Mouse (Mus musculus) hindbrain, embryonic 10.5 days (tissue): ENCODE results near the gene Man1a. TPM values are rescaled to one million over a fixed set of nuclear protein-coding genes. Genes with fewer than 3 reads are reported as not detected.

Source experiments
- DNase-seq: peaks from one replicate; pipeline ENCODE4 v3.0.0-alpha.2; 2017; ENCODE audit warnings: low spot score
- H3K27ac ChIP-seq: fragments of 300-500 bp; sonication (generic); 2 replicates; pipeline ENCODE4 v1.5.1; 2016; ENCODE audit warnings: mild to moderate bottlenecking, moderate library complexity
- H3K27me3 ChIP-seq: fragments of 300-500 bp; sonication (generic); 2 replicates; pipeline ENCODE4 v1.6.1; 2016; ENCODE audit warnings: mild to moderate bottlenecking; ENCODE audit not compliant: poor library complexity, insufficient read depth, severe bottlenecking
- H3K36me3 ChIP-seq: fragments of 300-500 bp; sonication (generic); 2 replicates; pipeline ENCODE4 v1.6.1; 2016; ENCODE audit warnings: mild to moderate bottlenecking, moderate library complexity
- H3K4me1 ChIP-seq: fragments of 300-500 bp; sonication (generic); replicated peaks from 2 replicates; pipeline ENCODE4 v1.6.1; 2016; ENCODE audit warnings: mild to moderate bottlenecking
- H3K4me3 ChIP-seq: fragments of 300-500 bp; sonication (generic); 2 replicates; pipeline ENCODE4 v1.5.1; 2016; ENCODE audit warnings: mild to moderate bottlenecking, moderate library complexity
- H3K9me3 ChIP-seq: fragments of 300-500 bp; sonication (generic); 2 replicates; pipeline ENCODE4 v1.6.1; 2016; ENCODE audit warnings: mild to moderate bottlenecking, moderate library complexity
- WGBS: fragments of 180-500 bp; shearing (Covaris S2); methylation state at CpG from one replicate; pipeline ENCODE4 v1.1.7; 2016; 5-methylcytosine and 5-hydroxymethylcytosine counted together
- polyA plus RNA-seq: library from polyadenylated mRNA; unstranded; fragments of >200 nt; fragmentation: Nextera tagmentation; extraction: Ambion mirVana; gene quantifications from 2 replicates; pipeline ENCODE4 v1.2.1, GENCODE M21; 2016

The Man1a gene
- polyA plus RNA-seq, 1 experiment from 2014 or later = 2.1 TPM

GRCm38 (mm10) chr10:54058657-54059056, 17.8 kb downstream of the Man1a start:
- DNase-seq = no peak
- H3K27me3 ChIP-seq = no peaks in the 10 kb centered on the region
- WGBS = 62% methylated on average over 3 of the region's 3 CpGs
- H3K4me3 ChIP-seq = no peak overlapping the region
- no peaks in the 10 kb centered on the region for H3K36me3 ChIP-seq
- no peak overlapping the region for H3K27ac ChIP-seq
- H3K9me3 ChIP-seq = no peaks in the 10 kb centered on the region
- peaks cover 13% of the 10 kb centered on the region for H3K4me1 ChIP-seq

- H3K4me3 ChIP-seq = no peak overlapping the region
- no peak for DNase-seq
- 86% methylated on average over 4 of the region's 4 CpGs for WGBS
Observed at GRCm38 (mm10) chr10:54054188-54054587, 22.2 kb downstream of the Man1a start.

GRCm38 (mm10) chr10:54047885-54048284, 28.5 kb downstream of the Man1a start:
- no peaks in the 10 kb centered on the region for H3K27me3 ChIP-seq
- H3K27ac ChIP-seq = no peak overlapping the region
- no peak overlapping the region for H3K4me3 ChIP-seq
- H3K9me3 ChIP-seq = no peaks in the 10 kb centered on the region
- no peaks in the 10 kb centered on the region for H3K4me1 ChIP-seq
- no peak for DNase-seq
- 89% methylated on average over 4 of the region's 4 CpGs for WGBS
- no peaks in the 10 kb centered on the region for H3K36me3 ChIP-seq

More at GRCm38 (mm10) chr10:54054188-54054587, 22.2 kb downstream of the Man1a start:
- Histone ChIP-seq H3K27me3 (no peaks in the 10 kb centered on the region), H3K9me3 (no peaks in the 10 kb centered on the region), H3K4me1 (peaks cover 5% of the 10 kb centered on the region), H3K27ac (no peak overlapping the region), H3K36me3 (no peaks in the 10 kb centered on the region)

- Histone ChIP-seq H3K9me3 (no peaks in the 10 kb centered on the region), H3K27ac (no peak overlapping the region)
- WGBS = 94% methylated on average over 3 of the region's 3 CpGs
Observed at GRCm38 (mm10) chr10:54043358-54043757, 33.1 kb downstream of the Man1a start.

GRCm38 (mm10) chr10:54042212-54042840, 34.1 kb downstream of the Man1a start:
- 86% methylated on average over 7 of the region's 7 CpGs for WGBS
- Histone ChIP-seq H3K27me3 (no peaks in the 10 kb centered on the region), H3K9me3 (no peaks in the 10 kb centered on the region), H3K27ac (no peak overlapping the region), H3K4me3 (no peak overlapping the region), H3K36me3 (no peaks in the 10 kb centered on the region), H3K4me1 (no peaks in the 10 kb centered on the region)
- DNase-seq = no peak

More at GRCm38 (mm10) chr10:54043358-54043757, 33.1 kb downstream of the Man1a start:
- H3K4me1 ChIP-seq = no peaks in the 10 kb centered on the region
- H3K27me3 ChIP-seq = no peaks in the 10 kb centered on the region
- H3K4me3 ChIP-seq = no peak overlapping the region
- no peaks in the 10 kb centered on the region for H3K36me3 ChIP-seq
- no peak for DNase-seq

GRCm38 (mm10) chr10:54040261-54041165, 35.9 kb downstream of the Man1a start:
- WGBS = 88% methylated on average over 11 of the region's 11 CpGs

GRCm38 (mm10) chr10:54039754-54040153, 36.7 kb downstream of the Man1a start:
- Histone ChIP-seq H3K27ac (no peak overlapping the region), H3K4me1 (no peaks in the 10 kb centered on the region), H3K27me3 (no peaks in the 10 kb centered on the region), H3K9me3 (no peaks in the 10 kb centered on the region), H3K4me3 (no peak overlapping the region), H3K36me3 (no peaks in the 10 kb centered on the region)
- 93% methylated on average over 4 of the region's 4 CpGs for WGBS
- no peak for DNase-seq

More at GRCm38 (mm10) chr10:54040261-54041165, 35.9 kb downstream of the Man1a start:
- DNase-seq = no peak
- H3K4me3 ChIP-seq = no peak overlapping the region
- no peaks in the 10 kb centered on the region for H3K36me3 ChIP-seq
- no peak overlapping the region for H3K27ac ChIP-seq
- H3K9me3 ChIP-seq = no peaks in the 10 kb centered on the region
- no peaks in the 10 kb centered on the region for H3K27me3 ChIP-seq
- H3K4me1 ChIP-seq = no peaks in the 10 kb centered on the region

GRCm38 (mm10) chr10:54038734-54039133, 37.7 kb downstream of the Man1a start:
- no peak overlapping the region for H3K4me3 ChIP-seq
- no peak for DNase-seq
- no peaks in the 10 kb centered on the region for H3K36me3 ChIP-seq
- H3K27me3 ChIP-seq = no peaks in the 10 kb centered on the region
- no peaks in the 10 kb centered on the region for H3K4me1 ChIP-seq
- H3K9me3 ChIP-seq = no peaks in the 10 kb centered on the region
- no peak overlapping the region for H3K27ac ChIP-seq
- WGBS = 87% methylated on average over 10 of the region's 10 CpGs

GRCm38 (mm10) chr10:54038180-54038579, 38.2 kb downstream of the Man1a start:
- no peak for DNase-seq
- no peaks in the 10 kb centered on the region for H3K9me3 ChIP-seq
- WGBS = 90% methylated on average over 5 of the region's 5 CpGs
- H3K27me3 ChIP-seq = no peaks in the 10 kb centered on the region
- H3K36me3 ChIP-seq = no peaks in the 10 kb centered on the region
- H3K27ac ChIP-seq = no peak overlapping the region
- no peaks in the 10 kb centered on the region for H3K4me1 ChIP-seq
- H3K4me3 ChIP-seq = no peak overlapping the region

- WGBS = 93% methylated on average over 10 of the region's 10 CpGs
- H3K4me3 ChIP-seq = no peak overlapping the region
- H3K27me3 ChIP-seq = no peaks in the 10 kb centered on the region
- DNase-seq = no peak
- no peaks in the 10 kb centered on the region for H3K36me3 ChIP-seq
- H3K27ac ChIP-seq = no peak overlapping the region
- H3K4me1 ChIP-seq = no peaks in the 10 kb centered on the region
- no peaks in the 10 kb centered on the region for H3K9me3 ChIP-seq
Observed at GRCm38 (mm10) chr10:54037348-54038010, 38.9 kb downstream of the Man1a start.

GRCm38 (mm10) chr10:54035586-54035985, 40.8 kb downstream of the Man1a start:
- Histone ChIP-seq H3K4me3 (no peak overlapping the region), H3K4me1 (no peaks in the 10 kb centered on the region), H3K27me3 (no peaks in the 10 kb centered on the region), H3K36me3 (no peaks in the 10 kb centered on the region), H3K9me3 (no peaks in the 10 kb centered on the region), H3K27ac (no peak overlapping the region)
- DNase-seq = no peak
- 93% methylated on average over 1 of the region's 1 CpGs for WGBS

- no peak overlapping the region for H3K4me3 ChIP-seq
- no peaks in the 10 kb centered on the region for H3K27me3 ChIP-seq
- no peak for DNase-seq
- H3K36me3 ChIP-seq = no peaks in the 10 kb centered on the region
- no peaks in the 10 kb centered on the region for H3K9me3 ChIP-seq
- no peaks in the 10 kb centered on the region for H3K4me1 ChIP-seq
- H3K27ac ChIP-seq = no peak overlapping the region
- 76% methylated on average over 2 of the region's 2 CpGs for WGBS
Observed at GRCm38 (mm10) chr10:54034779-54035178, 41.6 kb downstream of the Man1a start.
